Mouse (Mus musculus): ENCODE measurements at regions not wholly inside any gene's neighbourhood (a gene's known extent, or its start where the extent isn't known, plus 50 kb on each side); places are given as distances from the start of the nearest gene placed in this dataset.
"Not testable (repeated sequence)": the region's sequence is repeated elsewhere in the genome, so short reads cannot be mapped to it uniquely, and the experiment has no call there.

DNA sequence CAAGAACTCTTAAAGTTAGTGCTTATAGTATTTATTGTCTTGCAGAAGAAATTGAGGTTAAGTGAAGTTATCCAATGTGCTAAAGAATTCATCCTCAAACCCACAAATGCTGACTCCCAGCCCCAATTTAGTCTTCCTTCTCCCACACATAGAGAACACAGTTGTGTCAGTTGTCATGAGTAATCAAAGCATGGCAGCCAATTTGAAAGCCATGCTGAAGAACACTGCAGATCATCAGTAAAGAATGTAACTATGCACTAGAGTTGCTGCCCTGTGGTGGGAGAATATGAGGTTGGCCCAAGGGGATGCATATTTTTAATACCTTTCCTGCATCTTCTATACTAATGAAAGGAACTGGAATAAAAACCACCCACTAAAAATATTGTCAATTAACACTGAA is 464.0 kb upstream of the Kif18a start:
- Histone ChIP-seq H3K27ac (ENCODE audit: low read length) (no peak overlapping the region), H3K36me3 (ENCODE audit: insufficient read depth, low read length) (no peaks in the 10 kb centered on the region), H3K9ac (replicated peaks; ENCODE audit: low read depth) (no peak overlapping the region), H3K4me2 (replicated peaks; ENCODE audit: low read depth, low read length) (no peak overlapping the region), H3K27me3 (replicated peaks; ENCODE audit: insufficient read depth, low read length) (no peaks in the 10 kb centered on the region), H3K9me3 (ENCODE audit: low read length) (no peaks in the 10 kb centered on the region), H3K4me3 (ENCODE audit: low read depth, low read length) (no peak overlapping the region), H3K4me1 (ENCODE audit: insufficient read depth, low read depth, low read length) (no peaks in the 10 kb centered on the region)
- DNase-seq (ENCODE audit: low spot score) (no peak), ATAC-seq (no peak)
- TF ChIP-seq CTCF (IDR thresholded peaks at IDR 0.05): no peak
- no peak for TF ChIP-seq EP300 (IDR thresholded peaks at IDR 0.05)

DNA sequence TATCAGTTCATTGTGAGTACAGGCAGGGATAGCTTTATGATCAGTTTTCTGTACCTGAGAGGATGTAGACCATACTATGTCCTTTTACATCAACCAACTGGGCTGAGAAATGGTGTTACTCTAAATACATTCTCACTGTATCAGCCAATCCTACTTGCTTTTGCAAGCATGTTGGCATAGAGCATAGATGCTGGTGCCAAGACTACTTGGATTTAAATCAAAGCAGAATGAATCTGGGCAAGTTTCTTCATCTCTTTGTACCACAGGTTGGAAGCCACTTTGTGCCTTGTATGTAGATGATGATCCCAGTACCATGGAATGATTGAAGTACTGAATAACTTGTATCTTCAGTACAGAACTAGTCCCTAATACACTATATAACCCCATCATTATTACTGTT is 456.5 kb upstream of the Kif18a start:
- H3K27me3 ChIP-seq (replicated peaks; ENCODE audit: insufficient read depth, low read length): no peaks in the 10 kb centered on the region
- no peaks in the 10 kb centered on the region for H3K4me1 ChIP-seq (ENCODE audit: insufficient read depth, low read depth, low read length)
- H3K9me3 ChIP-seq (ENCODE audit: low read length): no peaks in the 10 kb centered on the region
- H3K9ac ChIP-seq (replicated peaks; ENCODE audit: low read depth): no peak overlapping the region
- H3K4me2 ChIP-seq (replicated peaks; ENCODE audit: low read depth, low read length): no peak overlapping the region
- H3K4me3 ChIP-seq (ENCODE audit: low read depth, low read length): no peak overlapping the region
- TF ChIP-seq CTCF (IDR thresholded peaks at IDR 0.05) (no peak), EP300 (IDR thresholded peaks at IDR 0.05) (no peak)
- ATAC-seq (no peak), DNase-seq (ENCODE audit: low spot score) (no peak)
- H3K27ac ChIP-seq (ENCODE audit: low read length): no peak overlapping the region
- H3K36me3 ChIP-seq (ENCODE audit: insufficient read depth, low read length): no peaks in the 10 kb centered on the region

DNA sequence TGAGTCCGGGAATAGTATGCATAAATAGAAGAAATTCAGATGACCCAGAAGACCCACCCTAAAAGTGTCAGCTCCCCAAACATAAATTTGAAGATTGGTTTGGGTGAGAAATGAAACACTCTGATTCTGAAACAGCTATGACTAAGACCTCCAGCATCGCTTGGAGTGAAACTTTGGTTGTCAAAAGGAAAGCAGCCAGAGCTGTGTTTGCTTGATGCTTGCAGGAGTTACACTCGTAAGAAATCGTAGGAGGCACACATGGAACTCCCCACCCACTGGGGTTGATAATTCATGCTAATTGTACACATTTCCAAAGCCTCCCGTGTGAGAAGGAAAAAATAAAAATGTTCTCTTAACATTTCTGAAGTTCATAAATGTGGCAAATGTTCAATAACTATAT is 454.6 kb upstream of the Kif18a start:
- 64% methylated on average over 5 of the region's 5 CpGs for WGBS
- ATAC-seq: no peak

DNA sequence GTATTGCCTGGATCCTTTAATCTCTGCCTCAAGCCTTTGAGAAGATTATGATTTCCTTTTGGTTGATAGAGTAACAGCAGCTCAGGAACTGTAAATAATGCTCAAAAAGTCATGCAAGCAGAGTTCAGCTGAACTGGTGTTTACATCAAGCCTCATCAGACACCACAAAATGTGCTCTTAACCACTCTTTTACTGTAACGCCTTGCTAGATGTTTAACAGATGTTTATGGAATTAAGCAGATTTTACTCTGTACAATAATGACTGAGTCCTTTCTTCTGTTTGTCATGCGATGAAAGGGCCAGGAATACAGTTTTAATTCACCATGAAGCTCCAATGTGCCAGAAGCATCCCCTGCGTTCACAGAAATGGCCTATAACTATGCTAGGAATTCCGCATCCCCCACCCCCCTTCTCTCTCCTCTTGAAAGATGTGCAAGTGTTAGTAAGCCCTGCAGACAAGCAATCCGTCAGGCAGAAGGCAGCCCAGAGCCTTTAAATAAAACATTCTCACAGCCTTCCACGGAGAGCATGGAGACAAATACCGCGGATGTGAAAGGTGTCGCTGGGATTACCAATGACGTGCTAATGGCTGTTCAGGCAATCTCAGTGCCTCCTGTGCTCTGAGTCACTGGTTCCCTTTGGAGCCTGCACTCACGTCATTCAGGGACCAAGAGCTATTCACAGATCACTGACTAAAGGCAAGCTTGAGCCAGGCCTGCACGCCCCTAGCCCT is 453.3 kb upstream of the Kif18a start:
- no peak overlapping the region for H3K4me2 ChIP-seq (replicated peaks; ENCODE audit: low read depth, low read length)
- WGBS: 12% methylated on average over 12 of the region's 12 CpGs
- TF ChIP-seq CTCF (IDR thresholded peaks at IDR 0.05): no peak
- TF ChIP-seq EP300 (IDR thresholded peaks at IDR 0.05): no peak
- no peak overlapping the region for H3K9ac ChIP-seq (replicated peaks; ENCODE audit: low read depth)
- no peaks in the 10 kb centered on the region for H3K27me3 ChIP-seq (replicated peaks; ENCODE audit: insufficient read depth, low read length)
- H3K4me1 ChIP-seq (ENCODE audit: insufficient read depth, low read depth, low read length): no peaks in the 10 kb centered on the region
- H3K4me3 ChIP-seq (ENCODE audit: low read depth, low read length): no peak overlapping the region
- no peaks in the 10 kb centered on the region for H3K36me3 ChIP-seq (ENCODE audit: insufficient read depth, low read length)
- H3K9me3 ChIP-seq (ENCODE audit: low read length): no peaks in the 10 kb centered on the region
- ATAC-seq (peak; percentile 38; the same call in 1 of the 2 replicates), DNase-seq (ENCODE audit: low spot score) (peak; percentile 6)
- H3K27ac ChIP-seq (ENCODE audit: low read length): no peak overlapping the region

More for the DNA sequence above, 454.6 kb upstream of the Kif18a start:
- no peaks in the 10 kb centered on the region for H3K27me3 ChIP-seq (replicated peaks; ENCODE audit: insufficient read depth, low read length)
- H3K4me1 ChIP-seq (ENCODE audit: insufficient read depth, low read depth, low read length): no peaks in the 10 kb centered on the region
- H3K4me3 ChIP-seq (ENCODE audit: low read depth, low read length): no peak overlapping the region
- H3K9ac ChIP-seq (replicated peaks; ENCODE audit: low read depth): no peak overlapping the region
- no peaks in the 10 kb centered on the region for H3K36me3 ChIP-seq (ENCODE audit: insufficient read depth, low read length)
- no peak overlapping the region for H3K27ac ChIP-seq (ENCODE audit: low read length)
- DNase-seq (ENCODE audit: low spot score): no peak
- H3K4me2 ChIP-seq (replicated peaks; ENCODE audit: low read depth, low read length): no peak overlapping the region
- no peak for TF ChIP-seq CTCF (IDR thresholded peaks at IDR 0.05)
- TF ChIP-seq EP300 (IDR thresholded peaks at IDR 0.05): no peak
- H3K9me3 ChIP-seq (ENCODE audit: low read length): no peaks in the 10 kb centered on the region

DNA sequence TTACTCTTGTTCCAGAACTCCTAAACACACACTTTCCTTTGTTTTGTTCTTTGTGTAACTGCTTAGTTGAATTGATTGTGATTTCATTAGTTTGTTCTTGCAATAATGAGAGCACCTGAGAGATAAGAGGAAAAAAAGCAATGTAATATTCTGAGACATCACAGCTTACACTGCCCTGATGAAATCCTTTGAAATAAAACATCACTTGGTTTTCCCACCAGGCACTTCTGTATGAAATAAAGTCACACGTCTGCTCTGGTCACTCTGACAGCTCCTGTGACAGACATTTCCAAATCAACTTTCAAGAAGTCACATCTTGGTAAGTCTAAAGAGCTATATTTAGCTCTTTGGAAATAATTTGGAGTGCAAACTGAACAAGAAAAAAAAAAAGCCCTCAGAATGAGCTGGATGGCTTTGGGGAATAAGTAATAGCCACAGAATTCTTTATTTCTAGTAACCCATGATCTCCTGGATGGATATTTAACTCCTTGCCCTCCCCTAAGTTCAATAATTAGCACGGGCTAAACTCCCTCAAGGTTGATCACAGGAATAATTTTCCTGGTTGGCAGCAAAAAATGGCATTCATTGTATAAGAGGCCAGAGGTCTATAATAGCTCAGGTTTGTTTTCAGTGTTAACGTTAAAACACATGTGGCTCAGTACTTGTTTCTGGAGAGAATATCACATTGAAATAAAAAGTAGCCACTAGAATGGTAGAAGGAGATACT is 452.4 kb upstream of the Kif18a start:
- H3K9me3 ChIP-seq (ENCODE audit: low read length): no peaks in the 10 kb centered on the region
- ATAC-seq: no peak
- no peak for DNase-seq (ENCODE audit: low spot score)
- WGBS: 44% methylated on average over 3 of the region's 3 CpGs
- no peak overlapping the region for H3K9ac ChIP-seq (replicated peaks; ENCODE audit: low read depth)
- no peak overlapping the region for H3K27ac ChIP-seq (ENCODE audit: low read length)
- H3K27me3 ChIP-seq (replicated peaks; ENCODE audit: insufficient read depth, low read length): no peaks in the 10 kb centered on the region
- H3K4me1 ChIP-seq (ENCODE audit: insufficient read depth, low read depth, low read length): no peaks in the 10 kb centered on the region
- H3K36me3 ChIP-seq (ENCODE audit: insufficient read depth, low read length): no peaks in the 10 kb centered on the region
- no peak overlapping the region for H3K4me2 ChIP-seq (replicated peaks; ENCODE audit: low read depth, low read length)
- H3K4me3 ChIP-seq (ENCODE audit: low read depth, low read length): no peak overlapping the region
- TF ChIP-seq EP300 (IDR thresholded peaks at IDR 0.05): no peak
- TF ChIP-seq CTCF (IDR thresholded peaks at IDR 0.05): no peak

DNA sequence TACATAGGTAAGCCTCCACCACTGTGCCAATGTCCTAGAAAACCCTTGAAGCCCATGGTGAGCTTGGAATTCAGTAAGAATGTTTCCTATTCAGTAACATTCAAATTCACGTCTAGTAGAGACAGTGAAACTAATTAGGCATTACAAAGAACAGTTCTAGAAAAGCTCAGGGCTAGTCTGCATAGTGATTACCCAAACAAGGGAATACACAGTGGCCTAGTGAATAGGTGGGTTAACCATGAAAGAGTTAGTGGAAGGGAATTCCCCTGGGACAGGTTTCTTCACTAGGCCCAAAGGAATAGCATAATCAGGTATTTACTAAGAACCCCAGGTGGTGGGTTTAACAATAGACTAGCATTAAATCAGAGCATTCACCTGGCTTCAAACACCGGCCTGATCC is 436.7 kb upstream of the Kif18a start:
- H3K36me3 ChIP-seq (ENCODE audit: insufficient read depth, low read length); ATAC-seq; DNase-seq (ENCODE audit: low spot score); H3K4me2 ChIP-seq (replicated peaks; ENCODE audit: low read depth, low read length); H3K9me3 ChIP-seq (ENCODE audit: low read length); H3K9ac ChIP-seq (replicated peaks; ENCODE audit: low read depth); H3K27ac ChIP-seq (ENCODE audit: low read length); H3K4me3 ChIP-seq (ENCODE audit: low read depth, low read length); H3K4me1 ChIP-seq (ENCODE audit: insufficient read depth, low read depth, low read length); H3K27me3 ChIP-seq (replicated peaks; ENCODE audit: insufficient read depth, low read length): not testable (repeated sequence)
- WGBS: 74% methylated on average over 2 of the region's 2 CpGs

All from lung, postnatal 0 days (tissue).